Mouse (Mus musculus): Measurements from ENCODE around the gene Rassf3.

Gene Rassf3

GRCm38 (mm10) chr10:121476190-121476967, at the start of gene Rassf3:
Gene Rassf3, minus strand, starts transcription at chr10:121476347.
- in situ Hi-C loops (cut with MboI, MseI), result no loop called here

- in situ Hi-C loops (cut with MboI, MseI), result no loop called here
Observed at GRCm38 (mm10) chr10:121520923-121521585, 44.9 kb upstream of the Rassf3 start.

GRCm38 (mm10) chr10:121519710-121520109, 43.6 kb upstream of the Rassf3 start:
- in situ Hi-C loops (cut with MboI, MseI), result loop anchor here in 1 of 2 experiments (10.0 kb wide), 1 partner anchor 95 kb away; no protein-coding TSS in a partner anchor

GRCm38 (mm10) chr10:121516008-121516600, 40.0 kb upstream of the Rassf3 start:
- in situ Hi-C loops (cut with MboI, MseI), result loop anchor here in 1 of 2 experiments (10.0 kb wide), 1 partner anchor 91 kb away; no protein-coding TSS in a partner anchor

GRCm38 (mm10) chr10:121509751-121510643, 33.9 kb upstream of the Rassf3 start:
- in situ Hi-C loops (cut with MboI, MseI), result loop anchor here (5.0 to 10.0 kb wide), 2 partner anchors 85 to 103 kb away; no protein-coding TSS in a partner anchor

GRCm38 (mm10) chr10:121507755-121508544, 31.8 kb upstream of the Rassf3 start:
- in situ Hi-C loops (cut with MboI, MseI), result loop anchor here in 1 of 2 experiments (5.0 kb wide), 1 partner anchor 101 kb away; no protein-coding TSS in a partner anchor

- in situ Hi-C loops (cut with MboI, MseI), result loop anchor here in 1 of 2 experiments (5.0 kb wide), 1 partner anchor 100 kb away; no protein-coding TSS in a partner anchor
Observed at GRCm38 (mm10) chr10:121506731-121507583, 30.8 kb upstream of the Rassf3 start.

- in situ Hi-C loops (cut with MboI, MseI), result loop anchor here in 1 of 2 experiments (5.0 kb wide), 1 partner anchor 99 kb away; no protein-coding TSS in a partner anchor
Observed at GRCm38 (mm10) chr10:121505929-121506328, 29.8 kb upstream of the Rassf3 start.

- in situ Hi-C loops (cut with MboI, MseI), result loop anchor here in 1 of 2 experiments (5.0 kb wide), 1 partner anchor 98 kb away; no protein-coding TSS in a partner anchor
Observed at GRCm38 (mm10) chr10:121504973-121505911, 29.1 kb upstream of the Rassf3 start.

- in situ Hi-C loops (cut with MboI, MseI), result no loop called here
Observed at GRCm38 (mm10) chr10:121501160-121501559, 25.0 kb upstream of the Rassf3 start.

- in situ Hi-C loops (cut with MboI, MseI), result no loop called here
Observed at GRCm38 (mm10) chr10:121500034-121500433, 23.9 kb upstream of the Rassf3 start.

GRCm38 (mm10) chr10:121499063-121499462, 22.9 kb upstream of the Rassf3 start:
- in situ Hi-C loops (cut with MboI, MseI), result no loop called here

- in situ Hi-C loops (cut with MboI, MseI), result no loop called here
Observed at GRCm38 (mm10) chr10:121498481-121498904, 22.3 kb upstream of the Rassf3 start.

GRCm38 (mm10) chr10:121497968-121498367, 21.8 kb upstream of the Rassf3 start:
- in situ Hi-C loops (cut with MboI, MseI), result no loop called here

- in situ Hi-C loops (cut with MboI, MseI), result no loop called here
Observed at GRCm38 (mm10) chr10:121496616-121497015, 20.5 kb upstream of the Rassf3 start.

GRCm38 (mm10) chr10:121494163-121494425, 17.9 kb upstream of the Rassf3 start:
- in situ Hi-C loops (cut with MboI, MseI), result no loop called here

GRCm38 (mm10) chr10:121493374-121494162, 17.4 kb upstream of the Rassf3 start:
- in situ Hi-C loops (cut with MboI, MseI), result no loop called here

Data from T-helper 17 cell (primary cell).